Mouse (Mus musculus): ENCODE measurements around the gene Kif16b. TPM values are rescaled to one million over a fixed set of nuclear protein-coding genes. Genes with fewer than 3 reads are reported as not detected.

The Kif16b gene
- polyA plus RNA-seq, 1 experiment from 2014 or later: 6.7 TPM

- no peak overlapping the region for H3K4me3 ChIP-seq (ENCODE audit: low read depth, low read length)
- peaks cover 7% of the 10 kb centered on the region; the same call in 1 of the 2 replicates for H3K4me1 ChIP-seq (replicated peaks; ENCODE audit: control insufficient read depth, insufficient read depth, low read length)
- 47% methylated on average over 4 of the region's 4 CpGs for WGBS
- DNase-seq (ENCODE audit: low spot score) (no peak), ATAC-seq (replicated peaks; ENCODE audit: low FRiP score) (no peak)
- no peaks in the 10 kb centered on the region for H3K9me3 ChIP-seq (ENCODE audit: control insufficient read depth, low read length)
- no peak overlapping the region for H3K27ac ChIP-seq (ENCODE audit: low read depth, low read length)
- H3K9ac ChIP-seq (ENCODE audit: low read depth, low read length): no peak overlapping the region
- H3K27me3 ChIP-seq (replicated peaks; ENCODE audit: control insufficient read depth, insufficient read depth, low read length): no peaks in the 10 kb centered on the region
- H3K36me3 ChIP-seq (ENCODE audit: control insufficient read depth, insufficient read depth, low read length): no peaks in the 10 kb centered on the region
- no peak overlapping the region for H3K4me2 ChIP-seq
These were observed 20.2 kb downstream of the Kif16b start for GRCm38 (mm10) chr2:142881177-142881576.

- Histone ChIP-seq H3K9me3 (ENCODE audit: control insufficient read depth, low read length) (no peaks in the 10 kb centered on the region), H3K27ac (ENCODE audit: low read depth, low read length) (no peak overlapping the region), H3K27me3 (replicated peaks; ENCODE audit: control insufficient read depth, insufficient read depth, low read length) (no peaks in the 10 kb centered on the region), H3K9ac (ENCODE audit: low read depth, low read length) (no peak overlapping the region), H3K36me3 (ENCODE audit: control insufficient read depth, insufficient read depth, low read length) (no peaks in the 10 kb centered on the region), H3K4me3 (ENCODE audit: low read depth, low read length) (no peak overlapping the region), H3K4me2 (no peak overlapping the region), H3K4me1 (replicated peaks; ENCODE audit: control insufficient read depth, insufficient read depth, low read length) (peaks cover 7% of the 10 kb centered on the region; the same call in 1 of the 2 replicates)
- ATAC-seq (replicated peaks; ENCODE audit: low FRiP score): no peak
- 77% methylated on average over 8 of the region's 8 CpGs for WGBS
- DNase-seq (ENCODE audit: low spot score): no peak
These were observed 22.0 kb downstream of the Kif16b start for GRCm38 (mm10) chr2:142879257-142879818.

GRCm38 (mm10) chr2:142876636-142877035 lies 24.7 kb downstream of the Kif16b start:
- Histone ChIP-seq H3K36me3 (ENCODE audit: control insufficient read depth, insufficient read depth, low read length) (no peaks in the 10 kb centered on the region), H3K27ac (ENCODE audit: low read depth, low read length) (no peak overlapping the region), H3K9me3 (ENCODE audit: control insufficient read depth, low read length) (no peaks in the 10 kb centered on the region), H3K4me3 (ENCODE audit: low read depth, low read length) (no peak overlapping the region), H3K27me3 (replicated peaks; ENCODE audit: control insufficient read depth, insufficient read depth, low read length) (no peaks in the 10 kb centered on the region), H3K9ac (ENCODE audit: low read depth, low read length) (no peak overlapping the region), H3K4me2 (no peak overlapping the region), H3K4me1 (replicated peaks; ENCODE audit: control insufficient read depth, insufficient read depth, low read length) (peaks cover 6% of the 10 kb centered on the region; the same call in 1 of the 2 replicates)
- DNase-seq (ENCODE audit: low spot score) (no peak), ATAC-seq (replicated peaks; ENCODE audit: low FRiP score) (no peak)
- 51% methylated on average over 2 of the region's 2 CpGs for WGBS

GRCm38 (mm10) chr2:142875936-142876335 lies 25.4 kb downstream of the Kif16b start:
- no peaks in the 10 kb centered on the region for H3K27me3 ChIP-seq (replicated peaks; ENCODE audit: control insufficient read depth, insufficient read depth, low read length)
- no peak overlapping the region for H3K27ac ChIP-seq (ENCODE audit: low read depth, low read length)
- H3K36me3 ChIP-seq (ENCODE audit: control insufficient read depth, insufficient read depth, low read length): no peaks in the 10 kb centered on the region
- ATAC-seq (replicated peaks; ENCODE audit: low FRiP score): no peak; the same call in 1 of the 2 replicates
- H3K4me2 ChIP-seq: no peak overlapping the region
- no peaks in the 10 kb centered on the region for H3K9me3 ChIP-seq (ENCODE audit: control insufficient read depth, low read length)
- no peak for DNase-seq (ENCODE audit: low spot score)
- WGBS: 69% methylated on average over 4 of the region's 4 CpGs
- H3K9ac ChIP-seq (ENCODE audit: low read depth, low read length): no peak overlapping the region
- H3K4me1 ChIP-seq (replicated peaks; ENCODE audit: control insufficient read depth, insufficient read depth, low read length): peaks cover 3% of the 10 kb centered on the region; the same call in 1 of the 2 replicates
- no peak overlapping the region for H3K4me3 ChIP-seq (ENCODE audit: low read depth, low read length)

GRCm38 (mm10) chr2:142874562-142874961 lies 26.8 kb downstream of the Kif16b start:
- Histone ChIP-seq H3K4me1 (replicated peaks; ENCODE audit: control insufficient read depth, insufficient read depth, low read length) (peaks cover 3% of the 10 kb centered on the region; the same call in 1 of the 2 replicates), H3K9me3 (ENCODE audit: control insufficient read depth, low read length) (no peaks in the 10 kb centered on the region), H3K36me3 (ENCODE audit: control insufficient read depth, insufficient read depth, low read length) (no peaks in the 10 kb centered on the region), H3K4me3 (ENCODE audit: low read depth, low read length) (no peak overlapping the region), H3K4me2 (no peak overlapping the region), H3K9ac (ENCODE audit: low read depth, low read length) (no peak overlapping the region), H3K27me3 (replicated peaks; ENCODE audit: control insufficient read depth, insufficient read depth, low read length) (no peaks in the 10 kb centered on the region), H3K27ac (ENCODE audit: low read depth, low read length) (no peak overlapping the region)
- no peak for DNase-seq (ENCODE audit: low spot score)
- ATAC-seq (replicated peaks; ENCODE audit: low FRiP score): no peak
- WGBS: 91% methylated on average over 2 of the region's 2 CpGs

GRCm38 (mm10) chr2:142870055-142870454 lies 31.3 kb downstream of the Kif16b start:
- Histone ChIP-seq H3K4me2 (no peak overlapping the region), H3K9ac (ENCODE audit: low read depth, low read length) (no peak overlapping the region), H3K4me1 (replicated peaks; ENCODE audit: control insufficient read depth, insufficient read depth, low read length) (no peaks in the 10 kb centered on the region), H3K27me3 (replicated peaks; ENCODE audit: control insufficient read depth, insufficient read depth, low read length) (no peaks in the 10 kb centered on the region), H3K27ac (ENCODE audit: low read depth, low read length) (no peak overlapping the region), H3K9me3 (ENCODE audit: control insufficient read depth, low read length) (no peaks in the 10 kb centered on the region), H3K36me3 (ENCODE audit: control insufficient read depth, insufficient read depth, low read length) (no peaks in the 10 kb centered on the region), H3K4me3 (ENCODE audit: low read depth, low read length) (no peak overlapping the region)
- DNase-seq (ENCODE audit: low spot score): no peak
- 87% methylated on average over 8 of the region's 8 CpGs for WGBS
- no peak for ATAC-seq (replicated peaks; ENCODE audit: low FRiP score)

- Histone ChIP-seq H3K9me3 (ENCODE audit: control insufficient read depth, low read length) (no peaks in the 10 kb centered on the region), H3K4me1 (replicated peaks; ENCODE audit: control insufficient read depth, insufficient read depth, low read length) (no peaks in the 10 kb centered on the region), H3K36me3 (ENCODE audit: control insufficient read depth, insufficient read depth, low read length) (no peaks in the 10 kb centered on the region), H3K9ac (ENCODE audit: low read depth, low read length) (no peak overlapping the region), H3K4me2 (no peak overlapping the region), H3K27ac (ENCODE audit: low read depth, low read length) (no peak overlapping the region), H3K27me3 (replicated peaks; ENCODE audit: control insufficient read depth, insufficient read depth, low read length) (no peaks in the 10 kb centered on the region), H3K4me3 (ENCODE audit: low read depth, low read length) (no peak overlapping the region)
- ATAC-seq (replicated peaks; ENCODE audit: low FRiP score) (no peak), DNase-seq (ENCODE audit: low spot score) (no peak)
- 89% methylated on average over 2 of the region's 2 CpGs for WGBS
These were observed 33.9 kb downstream of the Kif16b start for GRCm38 (mm10) chr2:142867481-142867880.

- Histone ChIP-seq H3K9me3 (ENCODE audit: control insufficient read depth, low read length) (no peaks in the 10 kb centered on the region), H3K27ac (ENCODE audit: low read depth, low read length) (no peak overlapping the region), H3K9ac (ENCODE audit: low read depth, low read length) (no peak overlapping the region), H3K4me2 (no peak overlapping the region), H3K27me3 (replicated peaks; ENCODE audit: control insufficient read depth, insufficient read depth, low read length) (no peaks in the 10 kb centered on the region), H3K4me3 (ENCODE audit: low read depth, low read length) (no peak overlapping the region), H3K36me3 (ENCODE audit: control insufficient read depth, insufficient read depth, low read length) (no peaks in the 10 kb centered on the region), H3K4me1 (replicated peaks; ENCODE audit: control insufficient read depth, insufficient read depth, low read length) (no peaks in the 10 kb centered on the region)
- ATAC-seq (replicated peaks; ENCODE audit: low FRiP score) (no peak), DNase-seq (ENCODE audit: low spot score) (no peak)
- WGBS: 77% methylated on average over 6 of the region's 6 CpGs
These were observed 40.3 kb downstream of the Kif16b start for GRCm38 (mm10) chr2:142860994-142861393.

GRCm38 (mm10) chr2:142859452-142859851 lies 41.9 kb downstream of the Kif16b start:
- ATAC-seq (replicated peaks; ENCODE audit: low FRiP score) (peak; percentile 56), DNase-seq (ENCODE audit: low spot score) (no peak)
- 69% methylated on average over 4 of the region's 4 CpGs for WGBS
- Histone ChIP-seq H3K27ac (ENCODE audit: low read depth, low read length) (no peak overlapping the region), H3K4me2 (no peak overlapping the region), H3K36me3 (ENCODE audit: control insufficient read depth, insufficient read depth, low read length) (no peaks in the 10 kb centered on the region), H3K9ac (ENCODE audit: low read depth, low read length) (no peak overlapping the region), H3K27me3 (replicated peaks; ENCODE audit: control insufficient read depth, insufficient read depth, low read length) (no peaks in the 10 kb centered on the region), H3K4me3 (ENCODE audit: low read depth, low read length) (no peak overlapping the region), H3K4me1 (replicated peaks; ENCODE audit: control insufficient read depth, insufficient read depth, low read length) (no peaks in the 10 kb centered on the region), H3K9me3 (ENCODE audit: control insufficient read depth, low read length) (no peaks in the 10 kb centered on the region)

All from liver, embryonic 11.5 days (tissue).